Mouse (Mus musculus) lung, adult 2 months (tissue): ENCODE results near the gene Zc3h14.

Experiments used
- CTCF ChIP-seq: fragments of 200-500 bp; IDR thresholded peaks from 2 replicates; pipeline ENCODE4 v1.5.1; 2011; ENCODE audit warnings: mild to moderate bottlenecking, low read length, control low read depth; ENCODE audit not compliant: insufficient read depth
- POLR2A ChIP-seq: fragments of 200-500 bp; IDR thresholded peaks from 2 replicates; pipeline ENCODE4 v1.6.1; 2011; ENCODE audit warnings: low read depth, mild to moderate bottlenecking, control low read depth, low read length, borderline replicate concordance; ENCODE audit errors: extremely low read depth

GRCm38 (mm10) chr12:98759700-98760099 lies 12.9 kb downstream of the Zc3h14 start:
- TF ChIP-seq POLR2A = no peak
- no peak for TF ChIP-seq CTCF
